Mouse (Mus musculus) ES-CJ7 (cell line): ENCODE results near the gene Dscaml1.

Experiments
- DNase-seq: peaks from one replicate; pipeline ENCODE4 v3.0.0; 2011; ENCODE audit warnings: low read depth, low spot score

Dscaml1 gene

DNA sequence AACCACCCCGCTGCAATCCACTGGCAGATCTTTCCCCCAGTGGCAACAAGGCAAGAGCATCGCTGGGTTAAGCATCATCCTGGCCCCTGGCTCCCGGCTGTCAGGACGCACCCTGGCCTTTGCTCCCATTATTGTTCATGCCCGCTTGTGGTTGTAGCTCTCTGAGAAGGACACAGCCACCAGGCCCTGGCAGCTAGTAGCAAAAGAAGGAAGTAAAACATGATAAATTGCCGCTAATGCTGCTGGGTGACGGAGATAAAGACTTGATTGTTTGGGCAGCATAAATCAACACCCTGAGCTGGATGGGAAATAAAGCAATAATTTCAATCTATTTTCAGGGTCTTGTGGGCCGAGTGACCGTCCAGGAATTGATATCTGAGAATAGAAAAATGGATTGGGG lies 81.1 kb downstream of the Dscaml1 start:
- no peak for DNase-seq

GRCm38 (mm10) chr9:45510806-45511546 lies 84.5 kb downstream of the Dscaml1 start:
- no peak for DNase-seq

DNA sequence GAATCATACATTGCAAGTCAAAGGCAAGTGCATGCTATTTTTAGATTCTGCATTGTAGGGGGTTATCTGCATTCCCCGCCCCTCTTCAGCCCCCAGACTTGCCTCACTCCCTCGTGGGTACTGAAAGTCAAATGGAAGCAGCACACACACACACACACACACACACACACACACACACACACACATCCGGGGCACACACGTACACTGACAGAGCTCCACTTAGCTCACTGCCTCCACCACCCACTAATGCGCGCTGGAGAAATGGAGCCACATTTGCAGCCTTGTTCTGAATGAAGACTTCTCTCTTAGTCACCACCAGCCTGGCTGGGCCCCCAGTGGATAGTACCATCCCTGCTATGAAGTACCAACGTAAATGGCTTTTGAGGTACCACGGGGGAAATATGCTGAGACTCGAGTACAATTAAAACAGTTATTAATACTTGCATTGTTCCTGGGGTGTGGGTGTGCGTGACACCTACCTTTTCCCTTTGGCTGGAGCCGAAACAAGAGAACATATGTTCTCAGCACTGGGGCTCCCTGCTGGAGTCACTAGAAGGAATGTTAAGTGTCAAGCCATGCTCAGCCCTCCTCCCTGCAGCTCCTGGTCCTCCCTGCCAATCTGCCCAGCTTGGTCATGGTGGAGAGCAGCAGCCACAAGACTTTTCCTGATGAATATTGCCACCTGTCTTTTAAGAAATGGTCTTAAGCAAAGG lies 91.7 kb downstream of the Dscaml1 start:
- no peak for DNase-seq

DNA sequence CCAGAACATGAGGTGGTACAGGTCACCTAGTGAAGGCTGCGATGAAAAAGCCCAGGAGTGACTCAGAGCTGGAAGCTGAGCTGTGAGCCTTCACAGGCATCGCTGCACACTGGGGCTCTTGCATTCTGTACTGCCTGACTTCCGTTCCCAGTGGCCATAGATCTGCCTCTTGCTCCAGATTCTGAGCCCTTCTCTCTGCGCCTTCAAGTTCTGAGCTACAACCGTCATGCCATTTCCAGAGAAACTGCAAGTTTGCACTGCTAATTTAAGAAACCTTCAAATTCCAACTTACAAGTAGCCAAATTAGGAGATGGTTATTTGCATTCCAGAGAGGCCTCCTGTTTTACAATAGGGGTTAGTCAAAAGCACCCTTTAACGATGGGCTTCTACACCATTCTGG lies 93.4 kb downstream of the Dscaml1 start:
- no peak for DNase-seq

- DNase-seq, result no peak
These were observed 96.4 kb downstream of the Dscaml1 start for GRCm38 (mm10) chr9:45522866-45523265.

- no peak for DNase-seq
These were observed 98.1 kb downstream of the Dscaml1 start for GRCm38 (mm10) chr9:45524505-45524904.

GRCm38 (mm10) chr9:45533253-45533652 lies 106.8 kb downstream of the Dscaml1 start:
- no peak for DNase-seq

DNA sequence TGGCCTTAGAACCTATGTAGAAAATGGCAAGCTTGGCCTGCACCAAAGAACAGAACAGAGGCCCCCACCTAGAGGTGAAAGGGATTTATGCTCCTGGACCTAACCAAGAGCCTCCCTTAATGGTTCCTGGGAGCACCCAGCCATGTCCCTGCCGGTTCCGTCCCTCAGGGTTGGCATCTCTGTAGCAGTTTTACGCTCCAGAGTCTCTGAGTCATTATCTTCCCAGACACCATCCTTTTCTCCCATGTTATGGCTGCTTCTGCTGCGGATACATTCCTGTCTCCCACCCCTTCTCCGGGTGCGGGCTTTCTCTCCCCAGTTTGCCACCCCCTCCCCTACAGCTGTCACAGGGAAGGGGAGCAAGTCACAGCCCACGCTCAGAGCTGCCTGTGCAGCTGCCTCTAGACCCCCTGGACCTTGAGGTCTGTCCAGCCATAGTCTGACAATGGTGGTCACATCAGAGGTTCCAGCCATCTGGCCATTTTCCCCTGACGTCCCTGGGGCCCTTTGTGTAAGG lies 108.1 kb downstream of the Dscaml1 start:
- no peak for DNase-seq

DNA sequence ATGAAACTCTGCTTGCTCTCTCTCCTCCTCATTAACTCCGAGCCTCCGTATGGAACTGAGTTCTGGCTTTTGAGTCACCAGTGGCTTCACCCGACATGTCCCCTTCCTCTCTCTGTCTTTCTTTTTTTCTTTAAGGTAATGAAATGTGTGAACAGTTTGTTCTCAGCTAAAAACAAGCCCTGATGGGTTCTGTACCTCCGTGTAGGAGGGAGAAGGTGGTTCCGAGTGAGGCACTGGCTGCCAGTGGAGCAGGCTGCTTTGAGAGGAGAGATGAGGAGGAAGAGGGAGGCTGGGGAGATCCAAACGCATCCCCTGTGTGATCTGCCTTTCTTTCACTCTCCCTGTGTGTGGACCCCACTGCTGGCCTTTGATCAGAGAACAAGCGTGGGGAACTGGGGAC lies 111.2 kb downstream of the Dscaml1 start:
- DNase-seq, result no peak

DNA sequence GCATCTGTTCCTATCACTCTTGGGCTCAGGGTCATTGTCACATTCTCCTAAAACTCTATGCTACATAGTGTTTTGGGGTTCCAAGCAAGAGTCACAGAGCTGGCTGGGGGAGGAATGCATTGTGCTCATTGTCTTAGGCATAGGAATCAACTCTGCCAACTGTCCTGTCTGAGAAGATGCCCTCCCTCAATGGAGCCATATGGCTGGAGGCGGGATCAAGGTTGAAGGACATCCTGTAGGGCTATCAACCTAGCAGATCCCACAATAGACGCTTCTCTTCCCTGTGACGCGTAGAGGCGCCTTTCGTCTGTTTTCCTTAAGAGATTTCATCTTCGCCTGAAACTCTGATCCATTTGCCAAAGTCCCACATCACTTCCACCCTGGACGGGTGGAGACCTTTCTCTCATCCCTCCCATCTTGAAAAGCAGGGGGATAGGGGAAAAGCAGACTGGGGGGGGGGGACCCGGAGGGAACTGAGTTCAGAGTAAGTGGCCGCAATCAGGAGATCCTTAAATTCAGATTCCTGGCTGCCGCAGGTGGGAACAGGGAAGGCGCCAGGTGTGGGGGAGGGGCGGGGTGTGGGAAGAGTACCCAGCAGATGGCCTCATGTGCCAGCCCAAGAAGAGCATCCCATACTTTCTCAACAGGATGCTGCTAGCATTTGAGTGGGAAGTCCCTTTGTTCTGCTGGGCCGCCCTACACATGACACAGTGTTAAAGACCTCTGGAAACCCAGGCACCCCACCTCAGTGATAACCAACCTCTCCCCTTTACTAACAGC lies 113.0 kb downstream of the Dscaml1 start:
- no peak for DNase-seq

- no peak for DNase-seq
These were observed 119.7 kb downstream of the Dscaml1 start for GRCm38 (mm10) chr9:45546024-45546638.

- no peak for DNase-seq
These were observed 120.6 kb downstream of the Dscaml1 start for GRCm38 (mm10) chr9:45546902-45547578.

DNA sequence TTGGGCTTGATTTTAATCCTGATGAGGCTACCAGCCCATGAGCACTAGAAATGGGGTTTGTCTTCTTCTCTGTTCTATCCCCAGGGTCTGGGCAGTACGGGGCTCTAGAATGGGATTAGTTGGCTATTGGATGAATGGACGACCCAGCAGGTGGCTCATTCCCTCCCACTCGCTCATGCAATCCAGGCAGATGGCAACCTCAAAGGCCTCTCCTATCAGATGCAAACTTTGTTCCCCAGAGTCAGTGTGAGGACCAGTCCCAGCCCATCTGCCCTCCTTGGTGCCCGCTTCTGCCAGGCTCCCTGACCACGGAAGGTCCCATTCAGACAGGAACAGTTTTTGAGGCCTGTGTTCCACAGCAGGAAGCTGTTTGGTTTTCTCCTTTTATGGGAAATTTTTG lies 123.4 kb downstream of the Dscaml1 start:
- no peak for DNase-seq

DNA sequence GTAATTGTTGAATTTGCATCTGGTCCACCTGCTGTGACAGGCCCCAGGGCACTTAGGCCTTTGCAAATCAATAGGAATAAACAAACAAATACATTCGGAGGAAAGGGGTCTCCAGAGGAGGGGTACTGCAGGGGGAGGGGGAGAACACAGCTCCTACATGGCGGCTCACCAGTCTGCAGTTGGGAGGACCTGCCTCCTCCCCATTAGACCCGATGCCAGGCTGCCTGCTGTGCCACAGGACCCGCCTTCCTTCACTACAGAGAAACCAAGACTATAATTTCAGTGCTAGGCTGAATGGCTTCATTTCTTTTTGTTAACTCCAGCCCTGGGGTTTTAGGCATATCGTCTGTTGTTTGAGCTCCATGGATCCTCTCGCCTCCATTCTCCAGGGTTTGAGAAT lies 123.8 kb downstream of the Dscaml1 start:
- DNase-seq, result peak; percentile 22

GRCm38 (mm10) chr9:45550662-45551061 lies 124.2 kb downstream of the Dscaml1 start:
- DNase-seq, result no peak

DNA sequence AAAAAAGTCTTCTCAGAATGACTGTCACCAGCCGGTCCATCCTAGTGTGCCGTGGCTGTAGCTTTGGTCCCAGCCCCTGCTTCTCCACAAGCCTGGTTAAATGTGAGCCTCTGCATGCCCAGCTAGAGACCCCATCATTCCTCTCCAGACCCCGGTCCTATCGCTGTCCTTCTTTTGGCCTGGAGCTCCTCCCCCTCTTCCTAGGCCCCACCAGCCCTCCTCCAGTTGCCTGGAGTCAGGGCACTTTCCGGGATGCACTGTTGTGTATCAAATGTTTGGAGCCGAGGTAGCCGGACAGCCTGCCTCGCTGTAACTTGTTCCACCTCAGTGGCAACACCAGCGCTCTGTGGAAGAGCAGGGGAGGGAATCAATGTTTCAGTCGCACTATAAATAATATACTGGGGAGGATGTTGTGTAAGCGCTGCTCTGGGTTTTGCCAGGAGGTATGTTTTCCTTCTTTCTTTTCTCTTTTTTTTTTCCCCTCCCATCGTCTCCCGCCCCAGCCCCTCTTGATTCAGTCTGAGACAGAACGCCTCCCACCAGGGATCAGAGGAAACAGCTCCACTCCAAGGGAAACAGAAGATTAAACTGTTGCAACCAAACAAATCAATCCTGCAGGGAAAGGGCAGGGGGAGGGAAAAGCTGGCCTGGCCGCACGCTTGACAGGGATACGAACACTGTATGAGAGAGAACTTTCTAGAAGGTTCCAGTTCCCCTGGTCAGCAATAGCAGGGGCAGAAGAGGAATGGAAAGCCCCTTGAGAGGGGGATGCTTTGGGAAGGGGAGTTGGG lies 128.8 kb downstream of the Dscaml1 start:
- DNase-seq, result no peak

GRCm38 (mm10) chr9:45556882-45557281 lies 130.5 kb downstream of the Dscaml1 start:
- no peak for DNase-seq

DNA sequence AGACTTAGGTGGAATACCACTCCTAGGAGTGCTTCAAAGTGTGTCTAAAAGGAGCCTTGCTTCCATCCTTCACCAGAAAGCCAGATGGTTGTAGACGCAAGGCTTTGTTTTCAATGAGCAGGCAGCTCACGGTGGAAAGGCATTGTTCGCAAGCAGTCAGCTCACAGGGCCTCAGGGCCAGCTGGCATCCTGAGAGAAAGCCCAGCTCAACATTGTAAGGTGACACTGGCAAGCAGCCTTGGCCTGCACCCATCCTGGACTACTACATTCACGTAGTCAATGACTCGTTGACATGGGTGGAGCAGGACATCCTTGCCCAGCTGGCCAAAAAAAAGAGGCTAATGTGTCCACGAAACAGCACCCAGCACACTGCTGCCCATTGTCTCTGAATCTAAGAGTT lies 134.6 kb downstream of the Dscaml1 start:
- DNase-seq, result no peak

DNA sequence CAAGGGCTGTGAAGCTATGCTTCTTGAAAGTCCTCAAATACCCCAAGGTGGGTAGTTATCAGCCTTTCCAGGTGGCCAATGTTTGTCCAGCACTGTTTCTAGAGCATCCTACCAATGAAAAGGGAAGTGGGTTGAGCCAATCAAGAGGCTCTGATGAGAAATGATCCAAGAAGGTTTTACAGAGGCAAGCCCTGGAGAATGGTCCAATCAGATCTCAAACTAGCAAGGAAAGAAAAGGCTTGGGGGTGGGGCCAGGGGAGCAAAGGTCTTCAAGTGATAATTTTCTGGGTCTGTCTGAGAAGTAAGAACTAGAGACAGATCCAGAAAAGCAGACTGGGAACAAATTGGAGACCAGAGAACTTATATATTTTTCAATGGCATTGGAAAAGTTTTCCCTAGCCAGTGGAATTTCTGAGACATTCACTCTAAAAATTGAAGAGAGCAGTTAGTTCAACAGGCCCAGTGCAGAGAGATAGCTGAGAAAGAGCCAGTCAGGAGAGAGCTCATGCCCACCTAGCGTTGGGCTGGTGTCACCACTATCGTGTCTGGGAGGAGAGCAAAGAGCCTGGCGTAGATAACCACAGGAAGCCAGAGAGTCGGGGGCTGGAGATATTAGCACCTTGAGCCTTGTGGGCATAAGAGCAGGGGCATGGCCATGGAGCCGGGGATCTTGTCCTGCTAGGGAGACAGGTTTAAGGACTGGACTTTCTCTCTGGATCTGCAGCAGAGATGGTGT lies 140.6 kb downstream of the Dscaml1 start:
- no peak for DNase-seq

DNA sequence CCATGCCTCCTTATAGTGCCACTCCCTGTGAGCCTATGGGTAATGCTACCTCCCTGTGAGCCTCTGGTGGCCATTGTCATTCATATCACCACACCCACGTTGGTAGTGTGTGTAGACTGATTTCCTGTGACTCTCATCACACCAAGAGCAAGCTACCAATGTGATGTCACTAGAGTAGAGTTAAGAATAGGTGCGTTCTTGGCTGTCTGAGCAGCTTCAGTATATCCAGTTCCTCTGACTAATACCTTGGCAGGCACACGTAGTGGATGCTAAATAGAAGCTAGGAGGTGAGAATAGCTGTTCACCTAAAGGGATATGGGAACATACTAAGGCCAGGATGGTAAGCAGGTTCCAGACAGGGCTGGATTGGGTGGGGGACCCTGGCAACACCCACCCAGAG lies 143.3 kb downstream of the Dscaml1 start:
- peak; percentile 9 for DNase-seq
